Mouse (Mus musculus) spleen, postnatal 4 days (tissue): ENCODE measurements at regions not wholly inside any gene's neighbourhood (a gene's known extent, or its start where the extent isn't known, plus 50 kb on each side); places are given as distances from the start of the nearest gene placed in this dataset.

Experiments
- DNase-seq, 2 experiments: peaks; one replicate each; pipeline ENCODE4 v3.0.0; 2022; ENCODE audit warnings: low spot score in 2 of 2

- DNase-seq = no peak
These were observed 310.4 kb downstream of the Cog6 start for GRCm38 (mm10) chr3:52706626-52707025.

- no peak for DNase-seq
These were observed 313.3 kb downstream of the Cog6 start for GRCm38 (mm10) chr3:52703751-52704150.

- no peak for DNase-seq
These were observed 314.1 kb downstream of the Cog6 start for GRCm38 (mm10) chr3:52702962-52703361.

- DNase-seq = no peak
These were observed 315.4 kb downstream of the Cog6 start for GRCm38 (mm10) chr3:52701601-52702000.

- DNase-seq = no peak
These were observed 323.2 kb downstream of the Cog6 start for GRCm38 (mm10) chr3:52693813-52694212.

GRCm38 (mm10) chr3:52685434-52686181 lies 331.4 kb downstream of the Cog6 start:
- no peak for DNase-seq

GRCm38 (mm10) chr3:52680824-52681388 lies 336.1 kb downstream of the Cog6 start:
- DNase-seq = no peak

GRCm38 (mm10) chr3:52676886-52677670 lies 340.0 kb downstream of the Cog6 start:
- no peak for DNase-seq

- no peak for DNase-seq
These were observed 346.4 kb downstream of the Cog6 start for GRCm38 (mm10) chr3:52670628-52671028.

- DNase-seq = no peak
These were observed 353.9 kb downstream of the Cog6 start for GRCm38 (mm10) chr3:52663161-52663602.

- DNase-seq = no peak
These were observed 354.7 kb downstream of the Cog6 start for GRCm38 (mm10) chr3:52662164-52662908.

- no peak for DNase-seq
These were observed 364.0 kb downstream of the Cog6 start for GRCm38 (mm10) chr3:52653006-52653405.

GRCm38 (mm10) chr3:52652476-52652870 lies 364.6 kb downstream of the Cog6 start:
- DNase-seq = no peak

- DNase-seq = no peak
These were observed 365.1 kb downstream of the Cog6 start for GRCm38 (mm10) chr3:52651862-52652475.

GRCm38 (mm10) chr3:52650071-52650470 lies 367.0 kb downstream of the Cog6 start:
- no peak for DNase-seq

GRCm38 (mm10) chr3:52648836-52649500 lies 368.1 kb downstream of the Cog6 start:
- DNase-seq = no peak

- DNase-seq = no peak
These were observed 369.1 kb downstream of the Cog6 start for GRCm38 (mm10) chr3:52647900-52648299.

- no peak for DNase-seq
These were observed 369.8 kb downstream of the Cog6 start for GRCm38 (mm10) chr3:52647161-52647692.

- no peak for DNase-seq
These were observed 371.9 kb downstream of the Cog6 start for GRCm38 (mm10) chr3:52645156-52645555.
